Mouse (Mus musculus): ENCODE measurements around the gene Depdc1b. TPM values are rescaled to one million over a fixed set of nuclear protein-coding genes. Genes with fewer than 3 reads are reported as not detected.

The Depdc1b gene
- polyA plus RNA-seq, 1 experiment, result 0.86 TPM

DNA sequence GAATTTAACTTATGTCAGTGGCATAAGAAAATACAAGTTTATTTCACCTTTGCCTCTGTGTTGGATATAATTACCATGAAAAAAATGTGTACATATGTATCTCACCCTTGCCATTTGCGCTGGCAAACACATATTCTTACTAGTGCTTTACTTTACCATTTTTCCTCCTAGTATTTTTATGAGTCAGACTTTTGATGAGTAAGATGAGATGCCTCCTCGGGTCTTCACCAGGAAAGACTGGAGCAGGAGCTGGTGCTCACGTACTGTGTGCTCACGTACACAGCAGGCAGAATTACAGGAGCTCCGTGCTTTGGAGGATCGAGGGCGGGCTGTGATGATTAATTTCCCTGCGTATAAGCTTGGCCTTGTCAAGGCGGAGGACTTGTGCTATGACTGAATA lies 69.9 kb downstream of the Depdc1b start:
- TF ChIP-seq TAL1 (IDR thresholded peaks at IDR 0.05; ENCODE audit: low read length) (no peak), GATA1 (IDR thresholded peaks at IDR 0.05; ENCODE audit: low read length) (no peak)
- Histone ChIP-seq H3K36me3 (ENCODE audit: control insufficient read depth) (peaks cover 82% of the 10 kb centered on the region), H3K4me3 (replicated peaks) (no peak overlapping the region), H3K9me3 (ENCODE audit: control insufficient read depth, low read length) (peaks cover 6% of the 10 kb centered on the region; the same call in 1 of the 2 replicates), H3K4me1 (ENCODE audit: control insufficient read depth) (no peaks in the 10 kb centered on the region), H3K27me3 (ENCODE audit: control insufficient read depth) (no peaks in the 10 kb centered on the region)

DNA sequence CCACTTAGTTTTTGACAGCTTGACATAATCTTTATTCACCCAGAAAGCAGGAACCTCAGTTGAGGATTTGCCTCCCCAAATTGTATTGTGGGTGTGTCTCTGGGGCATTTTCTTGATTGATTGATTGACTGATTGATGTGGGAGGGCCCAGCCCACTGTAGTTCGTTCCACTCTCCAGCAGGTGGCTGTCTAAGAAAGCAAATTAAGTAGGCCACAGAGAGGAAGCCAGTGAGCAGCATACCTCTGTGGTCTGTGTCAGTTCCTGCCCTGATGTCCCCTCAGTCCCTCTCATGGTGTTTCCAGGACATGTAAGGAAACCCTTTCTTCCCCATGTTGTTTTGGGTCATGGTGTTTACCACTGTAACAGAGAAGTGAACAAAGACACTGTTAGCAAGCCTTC lies 74.4 kb downstream of the Depdc1b start:
- Histone ChIP-seq H3K36me3 (ENCODE audit: control insufficient read depth) (peaks cover 41% of the 10 kb centered on the region), H3K4me1 (ENCODE audit: control insufficient read depth) (no peaks in the 10 kb centered on the region), H3K4me3 (replicated peaks) (no peak overlapping the region), H3K27me3 (ENCODE audit: control insufficient read depth) (no peaks in the 10 kb centered on the region), H3K9me3 (ENCODE audit: control insufficient read depth, low read length) (peaks cover 8% of the 10 kb centered on the region; the same call in 1 of the 2 replicates)
- no peak for TF ChIP-seq TAL1 (IDR thresholded peaks at IDR 0.05; ENCODE audit: low read length)
- TF ChIP-seq GATA1 (IDR thresholded peaks at IDR 0.05; ENCODE audit: low read length), result no peak

DNA sequence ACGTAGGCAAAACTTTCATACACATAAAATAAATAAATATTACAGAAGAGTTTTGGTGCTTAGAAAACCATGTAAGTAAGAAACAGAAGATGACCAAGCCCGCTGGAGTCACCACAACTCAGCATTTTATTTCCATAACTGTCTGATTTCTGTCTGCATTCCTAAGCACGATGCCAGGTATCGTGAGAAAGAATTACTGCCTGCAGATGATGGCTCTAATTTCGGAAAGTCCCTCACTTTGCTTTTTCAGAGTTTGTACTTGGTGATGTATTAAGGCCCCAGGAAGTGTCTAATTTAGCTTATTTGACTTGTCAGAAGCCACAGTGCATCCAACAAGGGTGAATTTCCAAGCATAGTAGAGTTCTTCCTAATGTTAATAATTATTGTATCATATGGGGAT lies 87.1 kb downstream of the Depdc1b start:
- Histone ChIP-seq H3K4me1 (ENCODE audit: control insufficient read depth) (no peaks in the 10 kb centered on the region), H3K27me3 (ENCODE audit: control insufficient read depth) (no peaks in the 10 kb centered on the region), H3K9me3 (ENCODE audit: control insufficient read depth, low read length) (no peaks in the 10 kb centered on the region), H3K36me3 (ENCODE audit: control insufficient read depth) (peaks cover 3% of the 10 kb centered on the region; the same call in 1 of the 2 replicates), H3K4me3 (replicated peaks) (no peak overlapping the region)
- TF ChIP-seq GATA1 (IDR thresholded peaks at IDR 0.05; ENCODE audit: low read length), result no peak
- no peak for TF ChIP-seq TAL1 (IDR thresholded peaks at IDR 0.05; ENCODE audit: low read length)

DNA sequence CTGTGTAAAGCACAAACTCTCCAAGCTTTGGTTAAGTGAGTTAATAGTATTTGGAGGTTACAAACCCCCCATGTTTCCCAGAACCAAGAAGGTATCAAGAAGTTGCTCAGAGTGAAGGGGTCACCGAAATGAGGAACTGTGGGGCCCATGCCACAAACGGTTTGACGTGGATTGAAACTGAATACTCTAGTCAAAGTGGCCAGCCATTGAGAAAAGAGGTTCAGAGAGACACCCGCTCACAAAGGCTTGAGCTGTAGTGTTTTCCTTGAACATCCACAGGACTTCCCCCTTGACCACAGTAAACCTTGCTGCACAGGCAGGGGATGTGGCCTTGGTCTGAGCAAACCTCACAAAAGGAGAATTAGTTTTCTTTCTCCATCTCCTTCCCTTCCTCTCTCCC lies 88.2 kb downstream of the Depdc1b start:
- Histone ChIP-seq H3K27me3 (ENCODE audit: control insufficient read depth) (no peaks in the 10 kb centered on the region), H3K9me3 (ENCODE audit: control insufficient read depth, low read length) (peaks cover 4% of the 10 kb centered on the region; the same call in 1 of the 2 replicates), H3K36me3 (ENCODE audit: control insufficient read depth) (peaks cover 3% of the 10 kb centered on the region; the same call in 1 of the 2 replicates), H3K4me3 (replicated peaks) (no peak overlapping the region), H3K4me1 (ENCODE audit: control insufficient read depth) (no peaks in the 10 kb centered on the region)
- TF ChIP-seq TAL1 (IDR thresholded peaks at IDR 0.05; ENCODE audit: low read length) (no peak), GATA1 (IDR thresholded peaks at IDR 0.05; ENCODE audit: low read length) (no peak)

DNA sequence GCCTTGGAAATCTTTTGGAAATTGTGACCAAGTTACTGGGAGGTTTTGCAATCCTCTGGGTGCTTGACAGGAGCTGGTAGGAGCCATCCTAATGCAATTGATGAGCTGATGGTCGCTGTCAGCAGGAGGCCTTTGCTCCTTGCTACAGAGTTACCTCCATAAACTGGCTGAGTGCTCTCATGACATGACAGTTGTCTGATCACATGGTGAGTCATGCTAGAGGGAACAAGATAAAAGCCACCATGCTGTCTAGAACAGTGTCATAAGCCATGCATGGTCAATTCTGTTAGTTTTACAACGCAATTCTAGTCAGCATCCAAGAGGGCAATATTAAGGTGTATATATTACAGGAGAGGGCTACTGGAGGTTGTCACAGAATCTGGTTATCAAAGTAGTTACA lies 99.3 kb downstream of the Depdc1b start:
- no peak for TF ChIP-seq GATA1 (IDR thresholded peaks at IDR 0.05; ENCODE audit: low read length)
- no peak for TF ChIP-seq TAL1 (IDR thresholded peaks at IDR 0.05; ENCODE audit: low read length)

DNA sequence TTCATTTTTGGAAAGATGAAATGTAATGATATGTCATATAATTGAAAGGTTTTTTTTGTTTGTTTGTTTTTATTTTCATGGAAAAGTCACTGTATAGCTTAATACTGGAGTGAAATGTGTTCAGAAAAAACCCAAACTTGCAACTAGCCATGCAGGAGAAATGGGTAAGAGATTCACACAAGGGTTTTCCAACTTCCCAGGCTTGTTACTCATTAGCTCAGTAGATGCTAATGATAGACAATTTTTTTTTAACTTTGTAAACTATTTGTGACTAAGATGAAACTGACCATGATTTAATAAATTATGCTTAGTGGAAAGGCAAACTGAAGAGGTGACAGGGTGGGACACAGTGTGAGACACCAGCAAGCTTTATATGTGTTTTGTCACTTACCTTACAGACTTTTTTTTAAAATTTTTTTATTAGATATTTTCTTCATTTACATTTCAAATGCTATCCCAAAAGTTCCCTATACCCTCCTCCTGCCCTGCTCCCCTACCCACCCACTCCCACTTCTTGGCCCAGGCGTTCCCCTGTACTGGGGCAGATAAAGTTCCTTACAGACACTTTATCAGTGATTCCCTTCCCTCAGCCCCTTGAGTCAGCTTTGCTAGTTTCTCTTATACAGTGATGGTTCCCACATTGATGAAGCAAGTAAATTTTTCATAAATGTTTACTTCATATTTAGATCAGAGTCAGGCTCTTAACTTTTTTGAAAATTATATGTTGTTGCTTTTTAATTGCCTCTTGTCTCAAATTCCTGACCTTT lies 102.8 kb downstream of the Depdc1b start:
- Histone ChIP-seq H3K9me3 (ENCODE audit: control insufficient read depth, low read length) (no peaks in the 10 kb centered on the region), H3K27me3 (ENCODE audit: control insufficient read depth) (no peaks in the 10 kb centered on the region), H3K4me1 (ENCODE audit: control insufficient read depth) (peaks cover 5% of the 10 kb centered on the region), H3K4me3 (replicated peaks) (no peak overlapping the region), H3K36me3 (ENCODE audit: control insufficient read depth) (no peaks in the 10 kb centered on the region)
- TF ChIP-seq GATA1 (IDR thresholded peaks at IDR 0.05; ENCODE audit: low read length) (no peak), TAL1 (IDR thresholded peaks at IDR 0.05; ENCODE audit: low read length) (no peak)

More for the DNA sequence above, 99.3 kb downstream of the Depdc1b start:
- Histone ChIP-seq H3K27me3 (ENCODE audit: control insufficient read depth) (no peaks in the 10 kb centered on the region), H3K4me3 (replicated peaks) (no peak overlapping the region), H3K4me1 (ENCODE audit: control insufficient read depth) (peaks cover 5% of the 10 kb centered on the region), H3K36me3 (ENCODE audit: control insufficient read depth) (no peaks in the 10 kb centered on the region), H3K9me3 (ENCODE audit: control insufficient read depth, low read length) (no peaks in the 10 kb centered on the region)

DNA sequence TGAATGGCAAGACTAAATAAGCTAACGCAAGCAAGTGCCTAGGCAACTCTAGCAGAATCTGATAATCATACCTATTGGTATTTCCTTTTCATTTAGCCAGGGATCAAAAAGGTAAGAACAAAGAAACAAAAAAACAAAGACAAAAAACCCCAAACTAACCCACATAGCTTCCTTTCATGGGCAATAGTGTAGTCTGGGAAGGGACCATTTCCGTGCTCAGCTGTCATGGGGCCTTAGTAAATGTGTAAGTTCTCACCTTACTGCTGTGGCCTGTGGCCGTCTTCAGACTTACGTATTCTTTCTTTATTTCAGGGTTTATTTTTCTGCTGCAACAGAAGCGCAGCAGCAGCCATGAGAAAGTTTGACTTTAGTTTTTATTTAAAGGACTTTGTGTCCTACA lies 110.2 kb downstream of the Depdc1b start:
- Histone ChIP-seq H3K36me3 (ENCODE audit: control insufficient read depth) (no peaks in the 10 kb centered on the region), H3K27me3 (ENCODE audit: control insufficient read depth) (no peaks in the 10 kb centered on the region), H3K4me1 (ENCODE audit: control insufficient read depth) (no peaks in the 10 kb centered on the region), H3K4me3 (replicated peaks) (no peak overlapping the region), H3K9me3 (ENCODE audit: control insufficient read depth, low read length) (no peaks in the 10 kb centered on the region)
- TF ChIP-seq GATA1 (IDR thresholded peaks at IDR 0.05; ENCODE audit: low read length), result no peak
- no peak for TF ChIP-seq TAL1 (IDR thresholded peaks at IDR 0.05; ENCODE audit: low read length)

DNA sequence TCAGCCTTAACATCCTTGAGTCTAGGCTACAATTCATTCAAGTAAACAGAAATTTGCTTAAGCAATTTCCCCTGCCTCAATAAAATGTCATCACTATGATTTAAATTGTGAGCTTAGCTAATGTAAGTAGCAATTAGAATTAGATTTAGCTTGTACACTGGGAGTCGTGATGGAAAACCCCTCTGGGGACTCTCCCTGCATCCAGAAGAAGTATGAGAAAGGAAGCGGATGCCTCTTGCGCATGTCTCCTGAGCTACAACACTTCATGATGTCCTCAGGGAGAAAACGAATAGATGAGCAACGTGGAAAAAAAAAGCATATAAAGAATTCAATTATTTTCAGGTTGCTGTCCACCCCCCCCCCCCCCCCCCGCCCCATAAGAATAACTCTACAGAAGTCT lies 112.7 kb downstream of the Depdc1b start:
- no peak for TF ChIP-seq TAL1 (IDR thresholded peaks at IDR 0.05; ENCODE audit: low read length)
- TF ChIP-seq GATA1 (IDR thresholded peaks at IDR 0.05; ENCODE audit: low read length), result no peak

DNA sequence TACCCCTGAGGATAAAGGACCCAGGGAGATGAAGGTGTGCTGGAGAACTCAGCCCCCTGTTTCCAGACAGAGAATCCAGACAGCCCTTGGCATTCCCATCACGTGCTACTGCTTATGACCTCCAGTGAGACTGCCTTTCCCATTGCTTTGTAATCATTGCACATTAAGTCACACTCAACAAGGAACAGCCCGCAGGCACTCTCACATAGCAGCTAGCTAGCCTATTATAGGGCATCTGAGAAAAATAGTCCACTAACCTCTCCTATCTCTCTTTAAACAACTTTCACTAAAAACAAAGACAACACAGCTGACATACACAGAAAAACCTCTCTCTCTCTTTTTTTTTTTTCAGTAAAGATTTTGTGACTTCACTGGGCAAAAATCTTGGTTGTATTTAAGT lies 113.5 kb downstream of the Depdc1b start:
- Histone ChIP-seq H3K4me3 (replicated peaks) (no peak overlapping the region), H3K36me3 (ENCODE audit: control insufficient read depth) (no peaks in the 10 kb centered on the region), H3K27me3 (ENCODE audit: control insufficient read depth) (no peaks in the 10 kb centered on the region), H3K9me3 (ENCODE audit: control insufficient read depth, low read length) (no peaks in the 10 kb centered on the region), H3K4me1 (ENCODE audit: control insufficient read depth) (no peaks in the 10 kb centered on the region)
- TF ChIP-seq GATA1 (IDR thresholded peaks at IDR 0.05; ENCODE audit: low read length), result no peak
- TF ChIP-seq TAL1 (IDR thresholded peaks at IDR 0.05; ENCODE audit: low read length), result no peak

More for the DNA sequence above, 112.7 kb downstream of the Depdc1b start:
- H3K27me3 ChIP-seq (ENCODE audit: control insufficient read depth), result no peaks in the 10 kb centered on the region
- H3K36me3 ChIP-seq (ENCODE audit: control insufficient read depth), result no peaks in the 10 kb centered on the region
- H3K4me3 ChIP-seq (replicated peaks), result no peak overlapping the region
- H3K9me3 ChIP-seq (ENCODE audit: control insufficient read depth, low read length), result no peaks in the 10 kb centered on the region
- no peaks in the 10 kb centered on the region for H3K4me1 ChIP-seq (ENCODE audit: control insufficient read depth)

Data from erythroblast, embryonic 14.5 days (primary cell).